Mouse (Mus musculus) gastrocnemius, postnatal 36 days (tissue): Measurements from ENCODE around the gene Zfp518b. TPM values are rescaled to one million over a fixed set of nuclear protein-coding genes. Genes with fewer than 3 reads are reported as not detected.
A peak's percentile ranks its signal among the peaks of the same experiment; 100 is the strongest.

Source experiments
- DNase-seq, 2 experiments: peaks; one replicate each; pipeline ENCODE4 v3.0.0; 2022
- intact Hi-C: fragments of 180-260 bp; cut with DNase I; formaldehyde crosslinking; loops from one replicate; pipeline ENCODE4 v1.15.1; 2025
- long read RNA-seq, 2 experiments: library from polyadenylated mRNA; stranded (forward); transcript quantifications; one replicate each; pipeline ENCODE4 v2.0.0; 2021
- total RNA-seq, 2 experiments: library from RNA; stranded (reverse); gene quantifications; 2 replicates each; pipeline ENCODE4 v1.2.3; 2021

Zfp518b gene
- 1 to 10 TPM; 2.0 to 2.4 TPM for total RNA-seq
- long read RNA-seq, experiment 1, result 0 reads
- long read RNA-seq, experiment 2, partial matches to known transcripts, result 0 of 1 reads
- long read RNA-seq, experiment 2, other reads (novel, unspliced or antisense), result 1 of 1 reads

DNA sequence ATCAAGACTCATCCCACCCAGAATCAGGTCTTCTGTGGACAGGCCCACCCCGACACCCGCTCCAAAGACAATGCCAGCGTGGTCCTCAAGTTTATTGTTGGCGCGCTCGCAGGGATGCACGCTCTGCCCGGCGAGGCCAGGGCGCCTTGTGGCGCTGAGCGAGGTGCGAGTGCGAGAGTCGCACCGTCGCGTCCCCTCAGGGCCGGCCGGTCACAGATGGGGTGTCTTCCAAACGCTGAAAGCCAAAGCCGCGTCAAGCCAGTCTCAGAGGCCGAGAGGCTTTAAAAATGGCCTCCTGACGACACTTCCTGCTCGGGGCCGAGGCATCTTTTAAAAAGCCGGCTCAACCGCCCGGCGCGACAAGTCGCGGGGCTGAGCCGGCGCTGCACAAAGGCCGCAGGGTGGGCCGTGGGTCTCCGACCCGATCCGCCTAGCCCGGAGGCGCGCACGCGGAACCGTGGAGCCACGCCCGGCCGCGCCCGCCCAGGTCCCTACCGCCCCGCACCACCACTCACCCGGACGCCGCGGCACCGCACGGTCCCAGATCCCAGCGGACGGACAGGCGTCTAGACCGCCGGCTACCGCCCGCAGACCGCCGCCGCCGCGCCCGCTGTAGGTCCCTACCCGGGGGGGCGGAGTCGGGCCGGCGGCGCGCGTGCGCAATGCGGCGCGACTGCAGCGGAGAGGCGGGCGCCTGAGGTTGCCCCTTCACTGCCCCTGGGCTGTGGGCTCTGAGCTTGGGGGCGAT lies at the start of gene Zfp518b:
Zfp518b (minus strand) TSS at position 663 of the 748 bp plus-strand sequence.
- DNase-seq, result peak; percentile 69
- intact Hi-C loops, result no loop called here

GRCm38 (mm10) chr5:38708940-38709581 lies 24.4 kb upstream of the Zfp518b start:
- DNase-seq, result no peak
- intact Hi-C loops, result no loop called here

DNA sequence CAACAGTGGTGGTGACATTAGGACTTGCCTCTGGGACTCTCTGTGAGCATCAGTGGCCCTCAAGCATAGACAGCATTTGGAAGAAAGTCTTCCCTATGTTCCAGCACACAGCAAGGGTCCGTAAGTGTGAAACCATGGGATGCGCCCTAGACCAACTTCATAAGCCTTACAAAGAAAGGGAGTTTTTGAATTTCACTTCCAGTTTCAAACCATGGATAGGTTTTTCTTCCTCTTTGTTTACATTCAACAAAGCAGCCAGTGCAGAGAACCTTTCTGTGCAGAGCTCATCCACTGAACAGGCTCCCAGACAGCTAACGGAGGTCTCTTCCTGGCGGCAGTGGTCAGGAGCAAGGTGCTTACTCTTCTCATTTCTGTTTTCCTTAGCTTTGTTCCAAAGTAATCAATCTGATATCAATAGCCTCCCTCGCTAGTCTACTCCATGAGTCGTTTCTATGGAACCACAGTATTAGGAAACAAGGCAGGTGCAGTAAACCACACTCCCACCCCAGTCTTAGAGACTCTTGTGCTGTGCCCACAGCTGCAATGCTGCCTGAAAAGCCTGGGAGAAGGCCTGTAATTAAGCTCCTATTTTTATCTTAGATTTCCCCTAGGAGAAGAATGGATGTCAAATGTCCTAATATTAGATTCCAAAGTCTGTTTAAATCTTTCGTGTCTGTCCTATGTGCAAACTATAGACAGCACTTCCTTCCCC lies 22.9 kb upstream of the Zfp518b start:
- intact Hi-C loops, result no loop called here
- no peak for DNase-seq

DNA sequence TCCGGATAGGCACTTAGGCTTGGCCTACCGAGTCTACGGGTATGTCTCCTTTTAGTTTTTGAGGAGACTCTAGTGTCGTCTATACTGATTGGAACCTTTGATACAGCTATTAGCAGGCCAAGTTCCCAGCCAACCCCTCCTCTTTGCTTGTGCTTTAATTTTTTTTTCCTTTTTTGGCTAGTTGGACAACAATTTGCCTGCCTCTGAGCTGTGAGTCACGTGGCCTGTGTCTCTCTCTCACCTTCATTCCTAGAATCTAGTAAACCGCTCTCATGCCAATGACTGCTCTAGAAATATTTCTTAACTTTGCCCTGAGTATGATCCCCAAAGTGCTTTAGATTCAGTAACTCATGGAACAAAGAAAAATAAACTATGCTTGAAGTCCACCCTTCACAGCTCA lies 18.3 kb upstream of the Zfp518b start:
- intact Hi-C loops, result no loop called here
- no peak for DNase-seq

GRCm38 (mm10) chr5:38702091-38702490 lies 17.5 kb upstream of the Zfp518b start:
- no peak for DNase-seq
- intact Hi-C loops, result no loop called here

GRCm38 (mm10) chr5:38698466-38698865 lies 13.8 kb upstream of the Zfp518b start:
- intact Hi-C loops, result no loop called here
- DNase-seq, result no peak

DNA sequence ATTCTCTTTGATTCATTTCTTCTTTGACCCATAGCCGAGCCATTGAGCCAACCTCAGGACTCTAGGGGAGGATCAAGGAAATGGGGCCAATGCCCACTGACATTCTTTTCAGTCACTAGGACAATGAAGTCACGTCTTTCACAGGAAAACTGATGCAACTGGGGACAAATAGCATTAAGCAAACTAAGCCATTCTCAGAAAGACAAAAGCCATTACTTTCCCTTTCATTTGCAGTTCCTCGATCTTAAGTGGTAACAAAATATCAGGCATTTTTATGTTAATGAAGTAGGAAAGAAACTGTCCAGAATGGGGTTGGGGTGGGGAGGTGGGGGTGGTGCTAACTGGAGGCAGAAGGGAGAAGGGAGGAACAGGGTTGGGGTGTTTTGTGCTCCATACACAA lies 13.4 kb upstream of the Zfp518b start:
- no peak for DNase-seq
- intact Hi-C loops, result no loop called here

- intact Hi-C loops, result no loop called here
- no peak for DNase-seq
Observed at GRCm38 (mm10) chr5:38696616-38697375, 12.2 kb upstream of the Zfp518b start.

GRCm38 (mm10) chr5:38692859-38693258 lies 8.2 kb upstream of the Zfp518b start:
- intact Hi-C loops, result no loop called here
- DNase-seq, result no peak

DNA sequence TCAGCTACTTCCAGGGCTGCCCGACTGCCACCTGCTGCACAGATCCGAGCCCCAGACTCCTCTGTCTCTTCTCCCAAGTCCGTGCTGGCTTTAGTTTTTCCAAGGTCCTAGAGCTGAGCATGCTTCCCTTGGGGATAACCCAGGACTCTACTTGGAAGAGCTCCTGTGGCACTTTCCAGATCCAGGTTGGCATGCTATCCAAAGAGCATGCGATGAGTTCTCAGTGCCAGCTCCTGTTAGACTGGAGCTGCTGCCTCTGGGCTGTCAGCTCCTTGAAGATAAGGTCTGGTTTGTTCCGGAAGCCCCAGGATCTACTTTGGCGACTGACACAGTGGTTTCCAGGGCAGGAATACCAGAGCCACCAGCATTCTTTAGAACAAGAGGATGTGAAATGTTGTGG lies 4.6 kb upstream of the Zfp518b start:
- DNase-seq, result no peak
- intact Hi-C loops, result no loop called here

DNA sequence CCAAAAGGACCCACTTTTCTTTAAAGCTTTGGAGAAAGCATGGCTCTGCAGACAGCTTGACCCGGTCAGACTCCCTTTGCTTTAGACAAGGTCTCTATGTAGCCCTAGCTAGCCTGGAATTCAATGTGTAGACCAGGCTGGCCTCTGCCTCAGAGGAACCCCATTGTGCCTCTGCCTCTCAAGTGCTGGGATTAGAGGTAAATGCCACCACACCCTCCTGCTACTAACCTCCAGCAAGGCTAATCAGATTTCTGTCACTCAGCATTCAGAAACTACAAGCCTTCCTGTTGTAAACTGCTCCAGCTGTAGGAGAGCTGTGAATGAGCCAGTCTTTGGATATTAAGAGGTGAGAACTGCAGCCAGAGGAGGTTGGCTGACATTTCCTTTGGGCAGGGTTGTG lies 3.1 kb upstream of the Zfp518b start:
- DNase-seq, result no peak

DNA sequence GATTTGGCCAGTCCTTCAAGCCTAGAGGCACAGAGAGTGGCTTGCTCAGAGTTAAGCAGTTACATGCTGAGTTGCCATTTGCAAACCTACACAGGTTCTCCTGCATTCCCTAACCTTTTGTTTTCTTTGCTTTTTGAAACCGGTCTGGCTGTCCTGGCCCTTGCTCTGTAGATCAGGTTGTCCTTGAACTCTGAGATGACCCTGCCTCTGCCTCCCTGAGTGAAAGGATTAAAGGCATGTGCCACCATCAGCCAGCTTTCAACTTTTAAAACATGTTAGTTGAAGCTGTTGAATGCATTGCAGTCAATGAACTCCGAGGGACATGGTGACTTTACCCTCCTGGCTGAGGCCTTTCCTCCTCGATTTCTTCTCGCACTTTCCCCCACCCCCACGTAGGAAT lies 25.8 kb downstream of the Zfp518b start:
- no peak for DNase-seq
- intact Hi-C loops, result no loop called here

More for the DNA sequence above, 3.1 kb upstream of the Zfp518b start:
- intact Hi-C loops, result no loop called here

DNA sequence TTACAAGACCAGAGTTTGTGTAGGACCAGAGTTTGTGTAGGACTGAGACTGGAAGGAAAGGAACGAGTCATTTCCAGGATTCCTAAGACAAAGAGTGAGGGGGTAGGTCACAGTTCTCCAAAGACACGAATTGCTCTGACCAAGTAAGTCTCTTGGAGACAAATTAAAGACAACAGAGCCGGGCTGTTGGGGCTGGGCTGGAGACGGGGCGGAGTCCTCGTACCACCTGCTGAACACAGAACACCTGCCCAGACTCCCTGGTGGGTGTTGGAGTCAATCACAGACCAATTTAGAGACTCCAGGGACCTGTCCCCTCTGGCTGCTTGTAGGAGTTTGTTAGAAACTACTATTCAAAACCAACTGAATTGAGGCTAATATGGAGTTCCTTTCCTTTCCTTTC lies 28.4 kb downstream of the Zfp518b start:
- DNase-seq, result no peak

GRCm38 (mm10) chr5:38655421-38655928 lies 29.2 kb downstream of the Zfp518b start:
- intact Hi-C loops, result no loop called here
- no peak for DNase-seq

More for the DNA sequence above, 28.4 kb downstream of the Zfp518b start:
- intact Hi-C loops, result no loop called here

GRCm38 (mm10) chr5:38654571-38654970 lies 30.1 kb downstream of the Zfp518b start:
- DNase-seq, result no peak

DNA sequence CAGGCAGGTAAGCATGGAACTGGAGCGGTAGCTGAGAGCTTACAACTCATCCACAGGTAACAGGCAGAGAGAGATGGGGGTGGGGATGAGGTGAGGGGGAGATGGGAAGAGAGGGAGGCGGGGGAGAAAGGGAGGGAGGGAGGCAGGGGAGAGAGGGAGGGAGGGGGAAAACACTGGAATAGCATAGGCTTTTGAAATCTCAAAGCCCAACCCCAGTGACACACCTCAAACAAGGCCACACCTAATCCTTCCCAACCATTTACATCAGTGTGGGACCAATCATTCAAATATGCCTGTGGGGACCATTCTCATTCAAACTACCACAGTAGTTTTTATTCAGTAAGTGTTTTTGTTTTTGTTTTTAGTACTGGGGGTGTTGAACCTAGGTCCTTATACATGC lies 31.5 kb downstream of the Zfp518b start:
- DNase-seq, result no peak
- intact Hi-C loops, result no loop called here

More at GRCm38 (mm10) chr5:38654571-38654970, 30.1 kb downstream of the Zfp518b start:
- intact Hi-C loops, result no loop called here

- no peak for DNase-seq
- intact Hi-C loops, result no loop called here
Observed at GRCm38 (mm10) chr5:38651455-38651854, 33.2 kb downstream of the Zfp518b start.

DNA sequence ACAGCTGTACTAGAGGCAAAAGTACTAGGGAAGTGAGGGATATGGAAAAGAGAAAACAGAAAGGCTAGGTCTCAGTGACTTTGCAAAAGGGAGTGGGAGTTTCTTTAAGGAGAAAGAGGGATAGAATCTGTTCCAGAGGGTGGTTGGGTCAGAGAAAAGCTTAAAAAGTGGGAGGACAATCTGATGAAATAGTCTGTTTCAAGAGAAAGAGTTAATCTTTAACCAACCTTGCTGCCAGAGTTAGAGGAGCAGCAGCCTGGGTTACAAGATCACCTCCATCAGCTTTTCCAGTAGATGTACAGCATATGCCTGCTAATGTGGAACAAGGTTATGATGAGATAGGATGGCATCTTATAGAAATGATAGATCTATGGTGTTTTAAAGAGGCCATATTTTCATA lies 43.1 kb downstream of the Zfp518b start:
- no peak for DNase-seq
- intact Hi-C loops, result no loop called here

DNA sequence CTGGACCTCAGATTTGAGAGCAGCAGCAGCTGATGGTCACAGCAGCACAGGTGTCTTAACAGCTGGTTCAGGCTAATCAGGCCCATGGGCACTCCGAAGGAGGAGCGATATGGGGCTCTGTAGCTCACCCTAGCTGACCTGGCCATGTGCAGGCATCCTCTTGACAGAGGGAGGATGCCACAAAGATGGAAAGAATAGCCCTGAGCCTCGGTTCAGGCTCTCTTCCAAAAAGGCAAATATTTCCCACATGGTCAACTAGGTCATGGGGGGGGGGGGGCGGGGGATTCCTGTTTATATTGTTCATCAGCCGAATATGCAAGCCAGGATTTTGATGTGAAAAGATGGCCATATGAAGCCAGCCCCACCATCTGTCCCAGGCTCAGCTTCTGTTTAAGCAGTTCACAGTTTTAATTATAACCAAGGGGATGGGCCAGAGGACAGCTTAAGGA lies 48.3 kb downstream of the Zfp518b start:
- no peak for DNase-seq
- intact Hi-C loops, result no loop called here

GRCm38 (mm10) chr5:38635696-38636095 lies 48.9 kb downstream of the Zfp518b start:
- intact Hi-C loops, result no loop called here
- no peak for DNase-seq
